In the genomic region with DNA sequence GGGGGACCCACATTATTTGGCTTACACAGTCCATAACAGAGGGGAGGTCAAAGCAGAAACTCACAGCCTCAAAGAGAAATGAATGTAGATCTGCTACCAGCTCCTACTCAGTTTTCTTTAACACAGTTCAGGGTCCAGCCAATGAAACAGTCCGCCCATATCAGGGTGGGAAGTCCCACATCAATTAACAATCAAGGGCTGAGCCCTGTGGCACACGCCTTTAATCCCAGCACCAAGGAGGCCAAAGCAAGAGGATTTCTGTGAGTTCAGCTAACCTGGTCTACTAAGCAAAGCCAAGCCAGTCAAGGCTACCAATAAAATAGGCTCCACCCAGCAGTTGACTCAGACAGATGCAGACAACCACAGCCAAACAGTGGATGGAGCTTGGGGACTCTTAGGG, we compare ENCODE assay signal across 7 mouse cellular contexts. TPM values are rescaled to one million over a fixed set of nuclear protein-coding genes. Genes with fewer than 3 reads are reported as not detected.
DNase-seq lines count a peak whose midpoint lies in the region; ATAC-seq and TF ChIP-seq lines count a peak whose summit lies in the region.
"Not testable (repeated sequence)": the region's sequence is repeated elsewhere in the genome, so short reads cannot be mapped to it uniquely, and the experiment has no call there.

No protein-coding gene starts in this region.

- not testable (repeated sequence) for H3K9me3 ChIP-seq in embryonic facial prominence, embryonic 15.5 days (replicated peaks); hindbrain, embryonic 11.5 days (ENCODE audit: control insufficient read depth, low read length); intestine, postnatal 0 days (ENCODE audit: control insufficient read depth); lung, embryonic 15.5 days; neural tube, embryonic 14.5 days (ENCODE audit: control insufficient read depth, low read length)

- H3K4me1 ChIP-seq in embryonic facial prominence, embryonic 15.5 days; hindbrain, embryonic 11.5 days (replicated peaks; ENCODE audit: control insufficient read depth, insufficient read depth, low read length); intestine, postnatal 0 days (replicated peaks; ENCODE audit: control insufficient read depth, insufficient read depth, low read length); lung, embryonic 15.5 days; neural tube, embryonic 14.5 days (ENCODE audit: control insufficient read depth, insufficient read depth, low read length): not testable (repeated sequence)
- H3K4me1 ChIP-seq in thymus, adult 2 months (replicated peaks; ENCODE audit: control insufficient read depth, insufficient read depth, low read length): peaks cover 28% of the 10 kb centered on the region

- H3K4me3 ChIP-seq in embryonic facial prominence, embryonic 15.5 days (replicated peaks); hindbrain, embryonic 11.5 days (ENCODE audit: low read depth, low read length); intestine, postnatal 0 days (ENCODE audit: low read depth, low read length); lung, embryonic 15.5 days; neural tube, embryonic 14.5 days (ENCODE audit: low read depth, low read length); thymus, adult 2 months (ENCODE audit: control insufficient read depth, insufficient read depth, low read length): not testable (repeated sequence)

- TF ChIP-seq CTCF in intestine, postnatal 0 days (IDR thresholded peaks at IDR 0.05; ENCODE audit: low read depth); thymus, adult 2 months (IDR thresholded peaks at IDR 0.05; ENCODE audit: borderline replicate concordance, control insufficient read depth, extremely low read depth, insufficient read depth, low read length, poor library complexity): not testable (repeated sequence)

- 61% methylated on average over 2 of the region's 2 CpGs for WGBS in embryonic facial prominence, embryonic 15.5 days
- WGBS in hindbrain, embryonic 11.5 days: 75% methylated on average over 2 of the region's 2 CpGs
- 44% methylated on average over 2 of the region's 2 CpGs for WGBS in intestine, postnatal 0 days
- 53% methylated on average over 2 of the region's 2 CpGs for WGBS in lung, embryonic 15.5 days
- WGBS in neural tube, embryonic 14.5 days: 78% methylated on average over 2 of the region's 2 CpGs
- 59% methylated on average over 2 of the region's 2 CpGs for WGBS in thymus, adult 2 months

- peak; percentile 6 for DNase-seq in MN1 (ENCODE audit: low spot score)
- not testable (repeated sequence) for DNase-seq in hindbrain, embryonic 11.5 days (ENCODE audit: low spot score); thymus, adult 2 months

- H3K36me3 ChIP-seq in embryonic facial prominence, embryonic 15.5 days; hindbrain, embryonic 11.5 days (ENCODE audit: control insufficient read depth, insufficient read depth, low read length); intestine, postnatal 0 days (ENCODE audit: control insufficient read depth, insufficient read depth); lung, embryonic 15.5 days; neural tube, embryonic 14.5 days (ENCODE audit: control insufficient read depth, insufficient read depth, low read length); thymus, adult 2 months (ENCODE audit: control insufficient read depth, insufficient read depth, low read length): not testable (repeated sequence)

- H3K27me3 ChIP-seq in embryonic facial prominence, embryonic 15.5 days; hindbrain, embryonic 11.5 days (ENCODE audit: control insufficient read depth, insufficient read depth, low read length); intestine, postnatal 0 days (replicated peaks; ENCODE audit: control insufficient read depth, insufficient read depth, low read length); lung, embryonic 15.5 days; neural tube, embryonic 14.5 days (ENCODE audit: control insufficient read depth, insufficient read depth, low read length); thymus, adult 2 months (ENCODE audit: control insufficient read depth, insufficient read depth, low read length): not testable (repeated sequence)

- not testable (repeated sequence) for H3K27ac ChIP-seq in embryonic facial prominence, embryonic 15.5 days (replicated peaks); hindbrain, embryonic 11.5 days (ENCODE audit: low read depth, low read length); intestine, postnatal 0 days (ENCODE audit: low read depth, low read length); lung, embryonic 15.5 days; neural tube, embryonic 14.5 days (ENCODE audit: low read depth, low read length)
- peak overlapping the region; percentile 18; the same call in 1 of the 2 replicates for H3K27ac ChIP-seq in thymus, adult 2 months (ENCODE audit: control insufficient read depth, insufficient read depth, low read length)

- not testable (repeated sequence) for H3K4me2 ChIP-seq in embryonic facial prominence, embryonic 15.5 days (replicated peaks); hindbrain, embryonic 11.5 days (replicated peaks; ENCODE audit: low read depth, low read length); intestine, postnatal 0 days (replicated peaks; ENCODE audit: low read depth); lung, embryonic 15.5 days; neural tube, embryonic 14.5 days (ENCODE audit: low read depth, low read length)

- not testable (repeated sequence) for TF ChIP-seq POLR2A in thymus, adult 2 months (IDR thresholded peaks at IDR 0.05; ENCODE audit: control insufficient read depth, extremely low read depth, insufficient read depth, low read length, poor library complexity)

- 0 out of 2 replicates have a peak, but pooled peaks have one; percentile 6 for ATAC-seq in embryonic facial prominence, embryonic 15.5 days (ENCODE audit: insufficient number of reproducible peaks, low FRiP score, low TSS enrichment, low read depth)
- ATAC-seq in hindbrain, embryonic 11.5 days (ENCODE audit: low FRiP score): 0 out of 2 replicates have a peak, but pooled peaks have one; percentile 23
- ATAC-seq in intestine, postnatal 0 days: peak; percentile 28; the same call in 1 of the 2 replicates
- ATAC-seq in lung, embryonic 15.5 days (ENCODE audit: borderline replicate concordance, extremely low read depth, low FRiP score, low TSS enrichment): 0 out of 2 replicates have a peak, but pooled peaks have one; percentile 8
- ATAC-seq in neural tube, embryonic 14.5 days (ENCODE audit: low read depth): peak; percentile 32; the same call in 1 of the 2 replicates

- not testable (repeated sequence) for H3K9ac ChIP-seq in embryonic facial prominence, embryonic 15.5 days; hindbrain, embryonic 11.5 days (ENCODE audit: low read depth, low read length); intestine, postnatal 0 days (ENCODE audit: low read depth, low read length); lung, embryonic 15.5 days; neural tube, embryonic 14.5 days (replicated peaks; ENCODE audit: low read depth, low read length)

RNA-seq across cellular contexts. Expression of a gene that starts 7.5 kb away (rescaled TPM):
- 467 and 526 TPM in 2 replicates for polyA plus RNA-seq in embryonic facial prominence, embryonic 15.5 days (2015; fragmentation: Nextera tagmentation; extraction: Ambion mirVana)
- 838 and 876 TPM in 2 replicates for polyA plus RNA-seq in hindbrain, embryonic 11.5 days (2014; fragmentation: Nextera tagmentation; extraction: Ambion mirVana)
- polyA plus RNA-seq in intestine, postnatal 0 days (2015; fragmentation: Nextera tagmentation; extraction: Ambion mirVana): 725 and 769 TPM in 2 replicates
- 471 and 517 TPM in 2 replicates for polyA plus RNA-seq in lung, embryonic 15.5 days (2015; fragmentation: Nextera tagmentation; extraction: Ambion mirVana)
- polyA plus RNA-seq in neural tube, embryonic 14.5 days (2014; fragmentation: Nextera tagmentation; extraction: Ambion mirVana): 1,448 and 1,501 TPM in 2 replicates
- polyA plus RNA-seq in thymus, adult 2 months (2012; rRNA removed): 296 and 470 TPM in 2 replicates
